Mouse (Mus musculus) thymus, postnatal 14 days (tissue): ENCODE data around the gene Strn3.
"Not testable (repeated sequence)": the region's sequence is repeated elsewhere in the genome, so short reads cannot be mapped to it uniquely, and the experiment has no call there.

Experiments used
- DNase-seq: peaks from one replicate; pipeline ENCODE4 v3.0.0; 2021

Gene Strn3

DNA sequence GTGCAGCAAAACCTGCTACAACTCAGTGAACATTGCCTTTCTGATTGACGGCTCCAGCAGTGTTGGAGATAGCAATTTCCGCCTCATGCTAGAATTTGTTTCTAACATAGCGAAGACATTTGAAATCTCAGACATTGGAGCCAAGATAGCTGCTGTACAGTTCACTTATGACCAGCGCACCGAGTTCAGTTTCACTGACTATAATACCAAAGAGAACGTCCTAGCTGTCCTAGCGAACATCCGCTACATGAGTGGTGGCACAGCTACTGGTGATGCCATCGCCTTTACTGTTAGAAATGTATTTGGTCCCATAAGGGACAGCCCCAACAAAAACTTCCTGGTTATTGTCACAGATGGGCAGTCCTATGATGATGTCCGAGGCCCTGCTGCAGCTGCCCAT lies 88.4 kb downstream of the Strn3 start:
- DNase-seq, result no peak

DNA sequence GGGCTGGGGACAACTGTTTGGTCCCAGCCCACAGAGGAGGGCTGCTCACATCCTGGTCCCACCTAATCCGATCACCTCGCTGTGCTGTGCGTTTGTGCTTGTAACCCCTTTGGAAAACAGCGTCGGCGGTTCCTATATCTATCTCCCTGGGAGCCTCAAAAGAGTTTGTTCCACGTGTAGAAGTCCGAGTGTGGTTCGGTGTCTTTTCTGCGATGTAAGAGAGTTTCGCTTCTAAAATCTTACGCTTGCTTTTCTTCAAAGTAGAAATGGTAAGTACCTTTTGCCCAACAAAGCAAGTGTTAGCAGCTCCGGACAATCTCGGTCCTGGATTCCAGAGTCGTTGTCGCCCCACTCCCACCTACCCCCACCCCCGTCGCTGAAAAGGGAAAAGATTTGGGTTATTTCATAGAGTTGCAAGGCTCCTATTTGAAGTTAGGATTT lies 97.6 kb downstream of the Strn3 start:
- DNase-seq, result no peak

DNA sequence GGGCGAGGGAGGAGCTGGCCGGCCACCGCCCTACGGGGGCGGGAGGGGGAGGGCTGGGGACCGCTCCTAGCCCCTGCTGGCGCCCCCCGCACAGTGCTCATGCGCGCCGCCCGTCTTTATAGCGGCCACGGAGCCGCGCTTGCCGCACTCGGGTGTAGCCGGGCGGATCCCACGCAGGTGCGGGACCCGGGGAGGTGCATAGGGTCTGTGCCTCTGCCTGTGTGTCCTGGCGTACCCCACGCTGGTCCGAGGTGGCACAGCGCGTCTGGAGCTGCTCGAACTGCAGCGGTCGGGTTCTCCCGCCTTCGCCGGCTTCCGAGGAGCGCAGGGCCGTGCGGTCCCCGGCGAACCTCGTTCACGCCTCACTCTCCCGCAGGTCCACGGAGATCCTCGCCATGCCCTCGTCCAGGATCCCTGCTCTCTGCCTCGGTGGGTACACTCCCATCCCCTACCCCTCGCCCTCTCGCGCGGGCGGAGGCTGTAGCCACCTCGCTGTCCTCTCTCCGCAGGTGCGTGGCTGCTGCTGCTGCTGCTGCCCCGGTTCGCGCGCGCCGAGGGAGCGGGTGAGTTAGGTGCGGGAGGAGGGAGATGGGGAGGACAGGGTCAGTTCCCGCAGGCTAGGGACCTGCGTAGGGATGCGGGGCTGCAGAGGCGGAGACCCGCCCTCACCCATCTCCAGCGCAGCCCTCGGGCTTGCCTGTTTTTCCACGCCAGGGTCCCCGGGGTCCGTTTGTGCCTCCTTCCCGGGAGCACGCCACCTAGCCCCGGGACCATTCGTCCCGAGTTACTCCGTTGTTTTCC lies 98.3 kb downstream of the Strn3 start, which contains the start of gene Coch:
TSS of gene Coch (plus strand) at position 113 of the 801 bp plus-strand sequence.
- DNase-seq, result peak; percentile 5

DNA sequence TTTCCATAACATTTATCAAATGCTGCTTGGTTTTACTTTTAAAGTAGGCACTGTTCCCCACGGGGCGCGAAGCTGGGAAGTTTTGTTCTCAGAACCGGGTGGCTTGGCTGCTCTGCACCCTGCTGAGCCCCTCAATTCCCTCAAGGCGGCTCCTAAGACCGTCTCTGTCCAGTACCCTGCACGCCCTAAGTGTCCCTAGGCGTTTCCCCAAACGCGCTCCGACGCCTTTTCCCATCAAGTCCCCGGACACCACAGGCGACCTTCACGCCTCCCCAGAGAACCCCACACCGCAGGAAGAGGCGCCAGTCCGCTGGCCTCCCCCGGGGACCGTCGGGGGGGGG lies 98.8 kb downstream of the Strn3 start:
- DNase-seq, result no peak

DNA sequence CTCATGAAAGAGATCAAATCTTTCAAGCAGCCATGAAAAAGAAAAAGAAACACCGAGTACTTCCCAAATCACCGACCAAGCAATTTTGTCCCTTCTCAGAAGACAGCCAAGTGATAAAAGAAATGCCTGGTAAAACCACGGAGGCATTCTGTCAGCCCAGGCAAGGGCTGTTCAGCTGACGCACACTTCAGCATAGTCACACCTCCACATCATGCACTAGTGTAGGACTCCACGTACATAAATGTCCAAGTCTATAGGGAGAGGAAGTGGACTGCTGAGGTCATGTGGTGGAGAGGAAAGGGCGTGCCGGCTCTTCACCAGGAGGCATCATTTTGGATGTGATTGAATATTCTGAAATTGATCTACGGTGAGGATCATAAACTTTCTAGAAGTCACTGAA lies 99.8 kb downstream of the Strn3 start:
- no peak for DNase-seq

DNA sequence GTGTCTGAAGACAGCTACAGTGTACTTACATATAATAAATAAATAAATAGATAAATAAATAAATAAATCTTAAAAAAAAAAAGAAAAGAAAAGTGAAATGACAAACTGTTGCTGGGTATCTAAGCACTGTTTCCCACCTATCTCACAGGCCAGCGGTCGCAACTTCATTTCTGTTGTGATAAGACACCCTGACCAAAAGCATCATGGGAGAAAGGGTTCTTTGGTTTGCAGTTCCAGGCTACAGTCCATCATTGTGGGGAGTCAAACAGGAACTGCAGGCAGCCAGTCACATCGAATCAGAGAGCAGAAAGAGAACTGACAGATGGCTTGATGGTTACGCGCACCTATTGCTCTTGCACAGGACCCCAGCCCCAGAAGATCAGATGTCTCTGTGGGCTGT lies 102.4 kb downstream of the Strn3 start:
- DNase-seq, result no peak

DNA sequence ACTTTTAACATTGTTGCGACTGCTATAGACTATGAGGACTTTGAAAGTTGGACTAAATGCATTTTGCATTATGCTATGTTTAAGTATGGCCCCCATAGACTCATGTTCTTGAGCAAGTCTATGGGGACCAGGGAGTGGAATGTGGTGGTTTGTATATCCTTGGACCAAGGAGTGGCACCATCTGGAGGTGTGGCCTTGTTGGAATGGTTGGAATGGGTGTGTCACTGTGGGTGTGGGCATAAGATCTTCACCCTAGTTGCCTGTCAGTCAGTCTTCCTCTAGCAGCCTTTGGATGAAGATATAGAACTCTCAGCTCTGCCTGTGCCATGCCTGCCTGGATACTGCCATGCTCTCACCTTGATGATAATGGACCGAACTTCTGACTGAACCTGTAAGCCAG lies 113.9 kb downstream of the Strn3 start:
- DNase-seq, result not testable (repeated sequence)

DNA sequence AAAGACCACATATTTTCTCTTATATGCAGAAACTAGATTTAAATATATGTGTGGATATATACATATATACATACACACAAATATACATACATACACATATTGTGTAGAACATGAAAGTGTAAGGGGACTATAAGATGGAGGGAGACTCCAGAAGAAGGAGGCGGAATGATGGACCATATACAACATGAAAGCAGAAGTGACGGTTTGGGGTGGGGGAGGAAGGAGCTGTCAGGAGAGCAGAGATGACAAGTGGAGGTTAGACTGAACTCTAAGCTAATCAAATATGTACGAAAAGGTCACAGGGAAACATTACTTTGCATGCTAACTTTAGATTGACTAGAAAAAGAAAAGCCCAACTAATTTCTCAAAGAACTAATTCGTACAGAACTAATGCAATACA lies 119.0 kb downstream of the Strn3 start:
- no peak for DNase-seq

DNA sequence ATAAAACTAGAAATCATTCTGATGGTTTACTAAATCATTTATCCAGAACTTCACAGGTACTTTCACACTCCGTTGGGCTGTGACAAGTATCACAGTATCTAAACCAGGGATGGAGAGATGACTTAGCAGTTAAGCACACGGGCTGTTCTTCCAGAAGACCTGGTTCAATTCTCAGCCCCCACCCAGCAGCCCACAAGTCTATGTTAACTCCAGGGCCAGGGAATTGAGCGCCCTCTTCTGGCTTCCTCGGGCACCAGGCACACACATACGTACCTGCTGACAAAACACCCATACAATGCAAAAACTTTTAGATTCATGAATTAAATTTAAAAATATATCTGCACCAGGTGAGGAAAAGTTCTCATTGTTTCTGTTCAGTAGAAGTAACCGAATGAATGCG lies 121.8 kb downstream of the Strn3 start:
- DNase-seq, result no peak

DNA sequence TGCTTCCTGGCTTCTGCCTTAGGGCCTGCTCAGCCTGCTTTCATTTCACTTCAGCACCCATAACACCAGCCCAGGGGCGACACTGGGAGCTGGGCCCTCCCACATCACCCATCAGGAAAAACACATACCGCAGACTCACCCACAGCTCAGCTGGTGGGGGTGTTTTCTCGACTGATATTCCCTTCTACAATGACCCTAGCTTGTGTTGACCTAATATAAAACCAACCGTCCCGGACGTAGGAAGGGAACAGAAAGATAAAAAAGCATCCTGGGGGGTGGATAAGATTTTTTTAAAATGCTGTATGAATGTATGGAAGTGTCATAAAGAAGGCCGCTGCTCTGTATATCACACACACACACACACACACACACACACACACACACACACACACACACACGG lies 122.2 kb downstream of the Strn3 start:
- no peak for DNase-seq

DNA sequence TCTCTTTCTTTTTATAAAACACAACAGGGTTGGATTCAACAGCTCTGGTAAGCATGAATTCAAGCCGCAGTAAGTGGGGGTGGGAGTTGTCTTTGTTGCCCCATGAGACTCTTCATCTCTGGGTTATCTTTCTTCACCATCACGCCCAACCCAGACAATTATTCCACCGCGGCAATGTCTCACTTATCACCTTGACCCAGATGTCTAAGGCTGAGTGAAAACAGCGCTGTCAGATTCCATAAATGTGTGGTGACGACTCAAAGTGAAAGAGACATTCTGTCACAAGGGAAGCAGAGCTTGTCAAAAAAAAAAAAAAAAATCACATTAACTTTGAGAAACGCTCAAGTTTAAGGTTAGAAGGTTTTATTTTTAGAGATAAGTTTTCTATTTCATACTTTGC lies 124.5 kb downstream of the Strn3 start:
- DNase-seq, result no peak

DNA sequence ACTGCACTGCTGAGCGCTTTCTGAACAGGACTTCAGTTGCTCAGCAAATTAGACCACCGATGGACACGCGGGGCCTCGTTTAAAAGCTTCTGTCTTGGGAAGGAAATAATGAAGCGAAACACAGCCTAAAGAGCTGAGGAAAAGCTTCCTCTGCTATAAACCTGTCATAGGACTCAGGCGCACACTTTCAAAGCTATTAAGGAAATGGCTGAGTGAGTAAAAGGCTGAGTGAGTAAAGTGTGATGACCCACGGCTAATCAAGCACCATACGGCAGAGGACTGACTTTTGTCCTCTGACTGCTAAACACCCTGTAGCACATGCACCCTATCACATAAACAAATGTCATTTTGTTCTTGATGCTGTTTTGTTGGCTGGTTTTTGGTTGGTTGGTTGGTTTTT lies 130.3 kb downstream of the Strn3 start:
- DNase-seq, result no peak
